Mouse (Mus musculus): ENCODE measurements around the gene Cc2d2a.

Gene Cc2d2a

GRCm38 (mm10) chr5:43661997-43662961 lies at the start of gene Cc2d2a:
Gene Cc2d2a (plus strand): TSS chr5:43662346.
- DNase-seq (ENCODE audit: low spot score), result peak; percentile 41

GRCm38 (mm10) chr5:43621575-43622299 lies 40.4 kb upstream of the Cc2d2a start:
- DNase-seq (ENCODE audit: low spot score), result no peak

GRCm38 (mm10) chr5:43625407-43625806 lies 36.7 kb upstream of the Cc2d2a start:
- no peak for DNase-seq (ENCODE audit: low spot score)

GRCm38 (mm10) chr5:43634071-43634601 lies 28.0 kb upstream of the Cc2d2a start:
- DNase-seq (ENCODE audit: low spot score), result no peak

GRCm38 (mm10) chr5:43634602-43635081 lies 27.5 kb upstream of the Cc2d2a start:
- DNase-seq (ENCODE audit: low spot score), result no peak

GRCm38 (mm10) chr5:43645020-43645419 lies 17.1 kb upstream of the Cc2d2a start:
- no peak for DNase-seq (ENCODE audit: low spot score)

- DNase-seq (ENCODE audit: low spot score), result no peak
Observed at GRCm38 (mm10) chr5:43647098-43647774, 14.9 kb upstream of the Cc2d2a start.

- no peak for DNase-seq (ENCODE audit: low spot score)
Observed at GRCm38 (mm10) chr5:43661498-43661897, 648 bp upstream of the Cc2d2a start.

GRCm38 (mm10) chr5:43663531-43663930 lies 1.4 kb downstream of the Cc2d2a start:
- DNase-seq (ENCODE audit: low spot score), result peak; percentile 14

- no peak for DNase-seq (ENCODE audit: low spot score)
Observed at GRCm38 (mm10) chr5:43665144-43665543, 3.0 kb downstream of the Cc2d2a start.

- no peak for DNase-seq (ENCODE audit: low spot score)
Observed at GRCm38 (mm10) chr5:43669118-43669645, 7.0 kb downstream of the Cc2d2a start.

GRCm38 (mm10) chr5:43672177-43672911 lies 10.2 kb downstream of the Cc2d2a start:
- peak; percentile 63 for DNase-seq (ENCODE audit: low spot score)

GRCm38 (mm10) chr5:43673083-43673482 lies 10.9 kb downstream of the Cc2d2a start:
- no peak for DNase-seq (ENCODE audit: low spot score)

GRCm38 (mm10) chr5:43685466-43685865 lies 23.3 kb downstream of the Cc2d2a start:
- no peak for DNase-seq (ENCODE audit: low spot score)

- DNase-seq (ENCODE audit: low spot score), result no peak
Observed at GRCm38 (mm10) chr5:43692489-43692888, 30.3 kb downstream of the Cc2d2a start.

- no peak for DNase-seq (ENCODE audit: low spot score)
Observed at GRCm38 (mm10) chr5:43697133-43697532, 35.0 kb downstream of the Cc2d2a start.

- DNase-seq (ENCODE audit: low spot score), result no peak
Observed at GRCm38 (mm10) chr5:43699240-43699639, 37.1 kb downstream of the Cc2d2a start.

- DNase-seq (ENCODE audit: low spot score), result no peak
Observed at GRCm38 (mm10) chr5:43721538-43722451, 59.6 kb downstream of the Cc2d2a start.

- DNase-seq (ENCODE audit: low spot score), result no peak
Observed at GRCm38 (mm10) chr5:43722452-43722783, 60.3 kb downstream of the Cc2d2a start.

- DNase-seq (ENCODE audit: low spot score), result no peak
Observed at GRCm38 (mm10) chr5:43723830-43724229, 61.7 kb downstream of the Cc2d2a start.
